Mouse (Mus musculus) erythroblast, embryonic 14.5 days (primary cell): ENCODE results near the gene Acot5.
"Not testable (repeated sequence)": the region's sequence is repeated elsewhere in the genome, so short reads cannot be mapped to it uniquely, and the experiment has no call there.

Source experiments
- GATA1 ChIP-seq: IDR thresholded peaks from 2 replicates; pipeline ENCODE4 v1.6.1; 2012; ENCODE audit warnings: low read length, inconsistent platforms, mixed read lengths
- TAL1 ChIP-seq: IDR thresholded peaks from 3 replicates; pipeline ENCODE4 v1.6.1; 2012; ENCODE audit warnings: low read length, inconsistent platforms, mixed read lengths

DNA sequence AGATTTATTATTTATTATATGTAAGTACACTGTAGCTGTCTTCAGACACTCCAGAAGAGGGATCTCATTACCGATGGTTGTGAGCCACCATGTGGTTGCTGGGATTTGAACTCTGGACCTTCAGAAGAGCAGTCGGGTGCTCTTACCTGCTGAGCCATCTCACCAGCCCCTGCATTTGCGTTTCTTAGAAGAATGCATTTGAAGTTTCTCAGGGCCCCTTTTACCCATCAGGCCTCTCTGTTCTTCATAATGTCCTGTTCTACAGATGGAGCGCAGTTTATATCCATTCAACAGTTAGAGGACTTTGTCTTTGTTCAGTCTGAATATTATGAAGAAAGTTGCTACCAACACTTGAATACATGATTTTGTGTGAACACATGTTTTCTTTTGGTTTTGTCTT, 46.9 kb upstream of the Acot5 start:
- TF ChIP-seq GATA1, TAL1: not testable (repeated sequence)
